Mouse (Mus musculus) cerebellum, adult 11 months (tissue): ENCODE measurements around the gene Hist1h2bn.
A peak's percentile ranks its signal among the peaks of the same experiment; 100 is the strongest.
"Not testable (repeated sequence)": the region's sequence is repeated elsewhere in the genome, so short reads cannot be mapped to it uniquely, and the experiment has no call there.

ENCODE experiments used
- DNase-seq: peaks from one replicate; pipeline ENCODE4 v3.0.0; 2022

The Hist1h2bn gene

DNA sequence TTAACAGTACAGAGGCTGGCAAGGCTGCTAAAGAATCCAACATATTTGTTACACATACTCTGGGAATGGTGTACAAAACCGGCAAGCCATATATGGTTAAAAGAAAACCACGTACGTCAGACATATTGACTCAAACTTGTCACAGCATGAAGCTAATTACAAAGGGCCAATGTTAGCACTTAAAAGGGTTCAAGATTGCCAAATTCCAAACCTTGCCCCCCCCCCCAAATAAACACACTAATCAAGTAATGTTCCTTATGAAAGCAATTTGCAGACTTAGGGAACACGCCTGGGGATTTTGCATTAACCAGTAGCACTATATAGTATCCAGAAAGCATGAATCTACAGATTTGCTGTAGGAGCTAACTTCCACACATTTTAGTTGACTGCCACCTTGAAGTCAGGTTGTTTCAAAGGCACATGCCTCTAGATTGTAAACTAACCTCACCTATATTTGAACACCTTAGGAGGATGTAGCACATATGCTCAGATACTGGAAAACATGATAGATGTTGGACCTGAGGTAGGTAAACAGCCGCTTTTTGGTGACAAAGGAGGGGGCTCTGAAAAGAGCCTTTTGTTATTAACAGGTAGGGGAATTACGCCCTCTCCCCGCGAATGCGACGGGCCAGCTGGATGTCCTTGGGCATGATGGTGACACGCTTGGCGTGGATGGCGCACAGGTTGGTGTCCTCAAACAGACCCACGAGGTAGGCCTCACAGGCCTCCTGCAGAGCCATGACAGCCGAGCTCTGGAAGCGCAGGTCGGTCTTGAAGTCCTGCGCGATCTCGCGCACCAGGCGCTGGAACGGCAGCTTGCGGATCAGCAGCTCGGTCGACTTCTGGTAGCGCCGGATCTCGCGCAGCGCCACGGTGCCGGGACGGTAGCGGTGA, 28.7 kb downstream of the Hist1h2bn start:
- peak; percentile 24 for DNase-seq

DNA sequence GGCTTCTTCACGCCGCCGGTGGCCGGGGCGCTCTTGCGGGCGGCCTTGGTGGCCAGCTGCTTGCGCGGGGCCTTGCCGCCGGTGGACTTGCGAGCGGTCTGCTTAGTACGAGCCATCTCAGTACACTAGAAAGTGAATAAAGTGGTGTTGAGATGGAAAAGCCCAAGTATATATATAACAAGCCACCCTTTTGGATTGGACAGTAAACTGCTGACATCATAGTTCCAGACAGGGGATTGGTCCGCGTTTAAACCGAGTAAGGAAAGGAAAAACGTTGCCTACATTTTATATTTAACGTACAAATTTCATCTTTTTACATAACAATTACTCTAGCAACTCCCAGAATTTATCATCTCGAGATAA, 29.3 kb downstream of the Hist1h2bn start, which contains the start of gene Hist1h3i:
TSS of gene Hist1h3i (minus strand) at position 116 of the 363 bp plus-strand sequence.
- DNase-seq = peak; percentile 49

DNA sequence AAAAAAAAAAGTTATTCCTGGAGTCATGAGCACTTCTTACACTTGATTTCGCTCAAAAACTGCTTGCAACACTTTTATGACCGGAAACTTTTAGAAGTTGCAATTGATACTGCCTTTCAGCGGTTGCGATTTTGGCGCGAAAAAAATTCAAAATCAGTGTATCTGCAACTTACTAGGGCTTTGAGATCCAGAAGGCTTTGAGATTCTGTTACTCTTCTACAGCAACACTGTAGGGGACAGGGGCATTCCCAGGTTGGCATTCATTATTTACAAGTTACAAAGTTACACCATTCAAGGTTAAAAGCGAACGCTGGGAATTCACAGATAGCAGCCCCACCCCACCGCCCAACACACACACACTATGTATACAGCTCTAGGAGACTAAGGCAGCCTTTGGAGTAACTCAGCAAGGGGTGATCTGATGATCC, 29.8 kb downstream of the Hist1h2bn start:
- DNase-seq = peak; percentile 20

DNA sequence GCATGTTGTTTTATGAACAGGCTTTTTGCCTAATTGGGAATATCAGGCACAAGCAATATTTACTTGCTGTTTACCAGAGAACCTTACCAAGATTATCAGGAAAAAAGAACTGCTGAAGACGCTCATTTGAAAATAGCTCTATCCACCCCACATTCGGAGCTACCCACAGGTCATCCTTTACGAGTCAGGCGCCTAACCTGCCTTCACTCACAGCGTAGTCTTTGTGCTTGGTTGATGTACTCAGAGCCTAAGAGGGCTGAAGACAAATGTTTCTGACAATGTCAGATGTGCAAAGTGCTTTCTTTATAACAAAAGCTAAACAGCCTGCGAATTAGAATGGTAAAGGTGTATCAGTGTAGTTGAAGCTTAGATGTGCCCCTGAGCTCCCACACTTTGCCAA, 30.4 kb downstream of the Hist1h2bn start:
- no peak for DNase-seq

DNA sequence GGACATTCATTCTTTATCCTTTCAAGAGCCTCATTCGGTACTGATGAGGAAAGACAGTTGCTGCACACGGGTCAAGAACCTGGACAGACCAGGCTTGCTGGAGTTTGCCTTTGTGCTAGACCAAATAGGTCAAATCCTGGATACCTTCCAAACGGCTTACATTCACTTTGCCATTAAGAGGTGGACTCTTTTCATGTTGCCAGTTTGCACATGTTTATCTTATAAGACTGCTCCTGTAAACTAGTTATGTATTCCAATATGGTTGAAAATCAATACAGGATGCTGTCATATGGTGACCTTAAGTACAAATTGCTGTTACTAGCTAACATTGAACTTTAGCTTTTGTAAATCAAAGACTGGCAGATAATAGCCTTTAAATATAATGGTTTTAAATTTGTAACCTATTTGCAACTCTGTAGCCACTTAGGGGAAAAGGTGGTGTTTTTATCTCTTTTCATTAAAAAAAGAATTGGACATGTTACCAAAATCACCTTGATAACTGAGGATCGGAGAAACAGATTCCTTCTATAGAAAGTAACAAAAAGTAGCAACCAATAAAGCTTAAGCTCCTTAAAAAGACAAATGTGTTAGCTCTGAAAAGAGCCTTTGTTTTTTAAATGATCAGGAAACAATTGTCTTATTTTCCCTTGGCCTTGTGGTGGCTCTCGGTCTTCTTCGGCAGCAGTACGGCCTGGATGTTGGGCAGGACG, 32.4 kb downstream of the Hist1h2bn start:
- no peak for DNase-seq

DNA sequence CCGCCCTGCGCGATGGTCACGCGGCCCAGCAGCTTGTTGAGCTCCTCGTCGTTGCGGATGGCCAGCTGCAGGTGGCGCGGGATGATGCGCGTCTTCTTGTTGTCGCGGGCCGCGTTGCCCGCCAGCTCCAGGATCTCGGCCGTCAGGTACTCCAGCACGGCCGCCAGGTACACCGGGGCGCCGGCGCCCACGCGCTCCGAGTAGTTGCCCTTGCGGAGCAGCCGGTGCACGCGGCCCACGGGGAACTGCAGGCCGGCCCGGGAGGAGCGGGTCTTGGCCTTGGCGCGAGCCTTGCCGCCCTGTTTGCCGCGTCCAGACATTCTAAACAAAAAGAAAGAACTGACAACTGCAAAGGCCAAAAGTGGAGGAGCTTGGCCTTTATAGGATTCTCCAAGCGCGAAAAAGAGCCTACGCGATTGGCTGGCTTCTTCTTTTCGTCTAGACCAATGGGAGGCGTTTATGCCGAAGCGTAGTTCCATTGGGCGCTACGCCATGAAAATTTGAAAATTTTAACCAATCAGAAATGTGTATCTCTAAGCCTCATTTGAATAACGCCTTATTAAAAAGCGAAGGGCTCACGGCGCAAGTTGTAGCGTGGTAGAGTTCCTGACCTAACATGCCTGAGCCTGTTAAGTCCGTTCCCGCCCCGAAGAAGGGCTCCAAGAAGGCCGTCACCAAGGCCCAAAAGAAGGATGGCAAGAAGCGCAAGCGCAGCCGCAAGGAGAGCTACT, 33.1 kb downstream of the Hist1h2bn start, which contains the start of the genes Hist1h2an and Hist1h2bp:
TSS of gene Hist1h2an (minus strand) at position 320 of the 731 bp plus-strand sequence.
TSS of gene Hist1h2bp (plus strand) at position 563 of the 731 bp plus-strand sequence.
- peak; percentile 86 for DNase-seq

DNA sequence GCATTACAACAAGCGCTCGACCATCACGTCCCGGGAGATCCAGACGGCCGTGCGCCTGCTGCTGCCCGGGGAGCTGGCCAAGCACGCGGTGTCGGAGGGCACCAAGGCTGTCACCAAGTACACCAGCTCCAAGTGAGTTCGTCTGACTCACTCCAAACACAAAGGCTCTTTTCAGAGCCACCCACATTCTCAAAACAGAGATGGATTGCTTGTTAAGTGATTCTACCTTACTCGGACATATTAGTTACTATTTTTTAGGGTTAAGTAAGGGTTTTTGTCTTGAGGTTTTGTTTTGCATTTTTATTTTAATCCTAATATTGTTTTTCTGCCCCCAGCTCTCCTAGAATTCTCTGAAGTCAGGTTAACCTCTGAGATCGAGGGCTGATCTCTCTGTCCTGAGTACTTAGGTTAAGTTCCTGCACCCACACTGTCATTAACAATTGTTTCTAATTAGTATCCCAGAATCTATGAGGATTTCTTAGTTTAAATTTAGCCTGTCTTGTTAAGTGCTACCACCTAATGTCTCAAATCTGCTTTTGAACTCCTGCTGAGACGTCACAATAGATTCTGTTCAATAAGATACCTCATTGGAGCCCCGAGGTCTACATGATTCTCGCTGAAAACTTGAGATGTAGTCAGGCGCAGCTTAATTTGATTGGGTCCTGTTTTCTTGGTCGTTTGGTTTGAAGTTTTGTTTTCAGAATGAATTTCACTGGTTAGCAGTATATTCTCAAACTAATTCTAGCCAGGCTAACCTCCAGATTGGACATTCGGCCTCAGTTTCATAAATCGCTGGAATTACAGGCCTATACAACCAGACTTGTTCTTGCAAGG, 34.1 kb downstream of the Hist1h2bn start:
- DNase-seq = no peak

DNA sequence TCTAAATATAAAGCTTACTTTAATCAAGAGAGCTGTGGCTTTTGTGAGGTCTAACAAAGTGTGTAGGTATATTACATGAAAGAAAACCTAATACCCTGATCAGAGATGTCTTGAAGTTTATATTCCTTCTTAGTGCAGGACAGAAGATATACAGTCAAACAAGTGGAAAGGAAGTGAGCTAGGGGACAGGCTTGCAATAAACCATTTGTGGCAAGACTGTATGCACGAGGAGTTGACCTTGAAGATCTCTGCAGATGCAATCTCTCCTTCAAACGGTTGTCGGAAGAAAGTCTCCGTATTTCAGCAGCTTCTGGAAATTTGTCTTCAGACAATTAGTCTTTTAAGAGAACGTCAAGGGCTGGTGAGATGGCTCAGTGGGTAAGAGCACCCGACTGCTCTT, 36.0 kb downstream of the Hist1h2bn start:
- DNase-seq = no peak

DNA sequence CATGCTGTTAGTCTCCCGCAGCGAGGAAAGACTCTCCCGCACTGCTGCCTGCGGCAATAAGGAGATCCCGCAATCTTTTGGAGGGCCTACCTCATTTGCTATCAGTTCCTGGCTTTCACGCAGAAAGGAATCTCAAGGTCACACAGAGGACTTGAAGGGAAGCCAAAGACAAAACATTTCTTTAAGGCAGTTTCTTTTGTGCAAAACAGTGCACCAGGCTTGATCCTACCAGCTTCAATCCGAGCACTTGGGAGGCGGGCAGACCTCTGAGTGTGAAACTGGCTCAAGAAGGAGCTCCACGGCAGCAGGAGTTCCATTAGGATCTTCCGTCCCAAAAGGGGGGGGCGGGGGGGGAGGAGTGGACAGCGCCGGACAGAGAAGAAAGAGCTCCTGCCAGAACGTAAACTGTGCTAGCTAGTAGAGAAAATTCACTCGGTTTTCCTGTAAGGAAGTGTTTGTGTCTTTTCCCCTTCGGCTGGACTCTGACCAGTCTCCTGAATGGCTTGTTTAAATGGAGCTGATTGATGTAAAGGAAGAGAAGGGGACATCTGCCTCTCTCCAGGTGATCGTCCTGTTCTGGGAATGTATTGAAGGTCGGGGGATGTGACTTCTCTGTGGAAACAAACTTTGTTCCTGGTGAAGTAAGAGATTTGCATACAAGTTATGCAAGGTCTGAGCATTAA, 36.8 kb downstream of the Hist1h2bn start:
- DNase-seq = no peak

DNA sequence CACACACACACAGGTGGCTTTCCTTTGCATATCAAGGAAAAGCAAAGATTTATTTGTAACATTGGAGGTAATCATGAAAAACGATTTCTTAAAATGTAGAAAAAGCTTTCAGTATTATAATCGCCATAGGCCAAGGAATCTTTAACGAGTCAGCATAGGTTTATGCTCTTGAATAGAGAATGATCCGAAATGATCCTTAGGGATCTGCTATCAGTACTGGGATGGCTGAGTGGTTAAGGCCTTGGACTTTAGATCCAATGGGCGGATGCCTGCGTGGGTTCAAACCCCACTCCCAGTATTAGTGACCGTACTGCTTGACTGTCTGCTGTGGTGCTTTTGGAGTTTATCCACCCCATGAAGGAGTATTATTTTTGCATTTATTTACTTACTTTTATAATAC, 41.7 kb downstream of the Hist1h2bn start:
- no peak for DNase-seq

DNA sequence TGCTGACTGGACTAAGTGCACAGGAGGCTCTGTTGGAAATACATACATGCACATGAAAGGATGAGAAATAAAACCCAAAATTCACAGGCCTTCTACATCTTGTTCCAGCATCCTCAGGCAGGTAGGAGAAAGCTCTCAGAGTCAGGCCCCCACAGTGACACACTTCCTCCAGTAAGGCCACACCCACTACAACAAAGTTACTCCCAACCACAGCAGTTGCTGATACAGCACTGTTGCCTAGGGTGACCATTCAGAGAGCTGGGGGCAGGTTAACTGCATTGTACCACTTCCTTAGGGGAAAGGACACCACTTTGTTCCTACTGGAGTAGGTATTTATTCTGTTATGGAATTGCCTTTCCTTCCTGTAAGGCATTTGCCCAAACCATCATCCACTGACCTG, 43.2 kb downstream of the Hist1h2bn start:
- DNase-seq = not testable (repeated sequence)

DNA sequence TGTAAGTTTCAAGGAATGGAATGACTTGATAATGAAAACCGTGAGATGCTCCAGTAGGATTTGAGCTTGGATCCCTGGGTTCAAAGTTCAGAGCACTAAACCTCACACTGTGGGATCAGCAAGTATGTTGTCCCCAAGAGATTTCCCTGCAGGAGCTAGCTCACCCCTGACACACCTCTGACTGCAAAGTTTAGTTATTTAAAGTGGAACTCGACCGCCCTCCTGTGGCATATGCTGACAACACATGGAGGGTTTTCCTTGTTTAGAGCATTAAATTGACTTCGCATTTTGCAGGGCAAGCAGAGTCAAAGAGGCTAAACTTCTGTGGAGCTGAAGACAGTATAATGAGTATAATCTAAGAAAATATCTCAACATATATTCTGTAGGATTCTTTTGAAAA, 49.1 kb downstream of the Hist1h2bn start:
- DNase-seq = not testable (repeated sequence)
